In the genomic region with DNA sequence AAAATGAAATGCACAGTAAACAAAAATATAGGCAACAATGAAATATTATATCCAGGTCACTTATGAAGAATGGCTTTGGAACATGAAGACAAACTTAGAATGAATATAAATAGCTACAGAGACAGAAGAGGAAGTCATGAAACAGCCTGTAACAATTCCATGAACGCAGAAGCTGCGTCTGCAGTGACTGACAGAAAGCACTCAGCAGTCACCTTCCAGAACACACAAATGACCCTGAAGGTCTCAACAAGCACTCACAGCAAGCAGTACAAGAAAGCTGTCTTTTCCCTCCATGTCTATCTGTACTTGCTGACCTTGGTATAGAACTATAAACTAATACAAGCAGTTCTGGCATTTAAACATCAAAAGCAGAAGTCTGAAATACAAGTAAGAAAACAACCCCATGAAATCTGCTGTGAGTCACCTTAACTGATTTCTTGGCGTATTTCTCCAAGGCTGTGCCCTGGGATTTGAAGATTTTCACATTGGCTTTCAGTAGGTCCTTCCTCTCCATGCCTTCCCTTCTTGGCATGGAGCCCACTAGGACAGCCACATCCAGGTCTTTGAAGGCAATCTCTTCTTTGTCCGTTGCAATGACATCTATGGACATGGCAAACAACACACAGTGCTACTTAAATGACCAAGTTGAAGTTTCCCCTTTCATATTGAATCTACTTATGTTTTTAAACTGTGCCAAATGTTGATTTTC, we compare ENCODE assay signal across 12 mouse cellular contexts. TPM values are rescaled to one million over a fixed set of nuclear protein-coding genes. Genes with fewer than 3 reads are reported as not detected.
DNase-seq lines count a peak whose midpoint lies in the region; ATAC-seq and TF ChIP-seq lines count a peak whose summit lies in the region.
"Had no signal": no experiment of that assay in that cellular context is flagged by ENCODE, and none has a peak within 500 bp of the region (broad histone marks: within the 10 kb centered on the region; RNA-seq: fewer than 3 reads in every experiment).

No protein-coding gene starts in this region.

- peak; percentile 39 to 44 for DNase-seq in cerebellum, adult 18-20 months
- no peak for DNase-seq in cerebellum, adult 9-10 months
- peak; percentile 23 for DNase-seq in MEL (ENCODE audit: low read depth, low spot score)
- no peak for DNase-seq in kidney, postnatal 0 days (ENCODE audit: low spot score)
- no peak for DNase-seq in midbrain, postnatal 0 days (ENCODE audit: low spot score)
- DNase-seq in urinary bladder, postnatal 36 days (ENCODE audit: low spot score in 2 of 2): no peak
- DNase-seq in testis, postnatal 10 days (ENCODE audit: low spot score): no peak
- DNase-seq: gastrocnemius, postnatal 25 days; left cerebral cortex, postnatal 4 days; lung, embryonic 14.5 days had no signal

- peaks cover 7 to 19% of the 10 kb centered on the region in 2 experiments for H3K36me3 ChIP-seq in MEL (ENCODE audit: control insufficient read depth in 1 of 2, insufficient read depth in 2 of 2, low read length in 2 of 2)
- peaks cover 35% of the 10 kb centered on the region for H3K36me3 ChIP-seq in kidney, postnatal 0 days (ENCODE audit: insufficient read depth, low read length)
- H3K36me3 ChIP-seq in midbrain, postnatal 0 days (ENCODE audit: insufficient read depth, low read length): peaks cover 29% of the 10 kb centered on the region

- WGBS in kidney, postnatal 0 days: 57% methylated on average over 4 of the region's 4 CpGs
- 76% methylated on average over 4 of the region's 4 CpGs for WGBS in midbrain, postnatal 0 days

- TF ChIP-seq CTCF in MEL (IDR thresholded peaks at IDR 0.05 in 2 of 3, conservative IDR thresholded peaks at IDR 0.05 in 1 of 3; ENCODE audit: control insufficient read depth in 1 of 3, insufficient read depth in 1 of 3, low read depth in 2 of 3, low read length in 3 of 3, poor library complexity in 1 of 3, severe bottlenecking in 1 of 3): no peak
- TF ChIP-seq CTCF in kidney, postnatal 0 days (IDR thresholded peaks at IDR 0.05; ENCODE audit: low read depth): no peak
- TF ChIP-seq CTCF in midbrain, postnatal 0 days (IDR thresholded peaks at IDR 0.05): no peak

- no peaks in the 10 kb centered on the region for H3K9me3 ChIP-seq in MEL (replicated peaks; ENCODE audit: insufficient read depth, low read length)
- H3K9me3 ChIP-seq in kidney, postnatal 0 days (replicated peaks; ENCODE audit: low read length): no peaks in the 10 kb centered on the region
- H3K9me3 ChIP-seq in midbrain, postnatal 0 days (ENCODE audit: low read length): no peaks in the 10 kb centered on the region
- H3K9me3 ChIP-seq: intestine, embryonic 15.5 days had no signal

- no peak for TF ChIP-seq RAD21 in MEL (IDR thresholded peaks at IDR 0.05; ENCODE audit: low read depth, low read length)

- peaks cover 3 to 4% of the 10 kb centered on the region in 2 experiments for H3K4me1 ChIP-seq in MEL (ENCODE audit: control insufficient read depth in 1 of 2, insufficient read depth in 2 of 2, low read length in 2 of 2)
- H3K4me1 ChIP-seq in kidney, postnatal 0 days (replicated peaks; ENCODE audit: insufficient read depth, low read length): no peaks in the 10 kb centered on the region
- H3K4me1 ChIP-seq in midbrain, postnatal 0 days (ENCODE audit: insufficient read depth, low read length): no peaks in the 10 kb centered on the region
- H3K4me1 ChIP-seq: intestine, embryonic 15.5 days had no signal

- H3K9ac ChIP-seq in MEL (ENCODE audit: control insufficient read depth, low read depth, low read length, poor library complexity, severe bottlenecking): no peak overlapping the region
- no peak overlapping the region for H3K9ac ChIP-seq in kidney, postnatal 0 days (ENCODE audit: low read depth, low read length)
- H3K9ac ChIP-seq in midbrain, postnatal 0 days (replicated peaks; ENCODE audit: low read length, poor library complexity, severe bottlenecking): no peak overlapping the region
- H3K9ac ChIP-seq: intestine, embryonic 15.5 days; lung, embryonic 14.5 days had no signal

- TF ChIP-seq POLR2A in MEL (IDR thresholded peaks at IDR 0.05; ENCODE audit: control insufficient read depth in 1 of 2, insufficient read depth in 1 of 2, low read depth in 1 of 2, low read length in 2 of 2, poor library complexity in 1 of 2): no peak

- TF ChIP-seq EP300 in MEL (IDR thresholded peaks at IDR 0.05; ENCODE audit: low read depth in 1 of 2, low read length in 2 of 2): no peak

- H3K4me3 ChIP-seq in MEL (ENCODE audit: control insufficient read depth in 1 of 2, insufficient read depth in 1 of 2, low read depth in 2 of 2, low read length in 2 of 2): no peak overlapping the region
- no peak overlapping the region for H3K4me3 ChIP-seq in kidney, postnatal 0 days (replicated peaks; ENCODE audit: low read depth, low read length)
- no peak overlapping the region for H3K4me3 ChIP-seq in midbrain, postnatal 0 days (ENCODE audit: low read depth, low read length)
- H3K4me3 ChIP-seq: intestine, embryonic 15.5 days had no signal

- no peaks in the 10 kb centered on the region for H3K27me3 ChIP-seq in MEL (ENCODE audit: control insufficient read depth in 1 of 2, insufficient read depth in 2 of 2, low read length in 2 of 2)
- no peaks in the 10 kb centered on the region for H3K27me3 ChIP-seq in kidney, postnatal 0 days (ENCODE audit: insufficient read depth, low read length)
- no peaks in the 10 kb centered on the region for H3K27me3 ChIP-seq in midbrain, postnatal 0 days (ENCODE audit: insufficient read depth, low read length)
- H3K27me3 ChIP-seq: intestine, embryonic 15.5 days had no signal

- H3K4me2 ChIP-seq in kidney, postnatal 0 days (ENCODE audit: low read length): no peak overlapping the region
- no peak overlapping the region for H3K4me2 ChIP-seq in midbrain, postnatal 0 days (ENCODE audit: low read depth, low read length, poor library complexity, severe bottlenecking)
- H3K4me2 ChIP-seq: intestine, embryonic 15.5 days; lung, embryonic 14.5 days had no signal

- peak; percentile 50 for ATAC-seq in granulocyte monocyte progenitor cell, adult 5-6 weeks (replicated peaks; ENCODE audit: poor library complexity, severe bottlenecking)
- no peak for ATAC-seq in kidney, postnatal 0 days (replicated peaks; ENCODE audit: low FRiP score, low read depth)
- ATAC-seq in midbrain, postnatal 0 days (ENCODE audit: low FRiP score): no peak

- peaks cover 5% of the 10 kb centered on the region for H3K79me2 ChIP-seq in MEL (ENCODE audit: control insufficient read depth, insufficient read depth, low read length, poor library complexity)

- no peak overlapping the region for H3K27ac ChIP-seq in MEL (ENCODE audit: control insufficient read depth, low read depth, low read length)
- peak overlapping the region; percentile 60 for H3K27ac ChIP-seq in kidney, postnatal 0 days
- H3K27ac ChIP-seq in midbrain, postnatal 0 days (ENCODE audit: low read depth, low read length): no peak overlapping the region
- H3K27ac ChIP-seq: intestine, embryonic 15.5 days had no signal

TF ChIP-seq in MEL, 35 proteins besides CTCF, POLR2A, EP300 and RAD21:
- TF ChIP-seq RCOR1 (IDR thresholded peaks at IDR 0.05; ENCODE audit: low read depth, low read length) (0 out of 2 replicates have a peak, but pooled peaks have one; percentile 37), ZC3H11A (IDR thresholded peaks at IDR 0.05; ENCODE audit: low read depth, low read length) (no peak), MAFK (IDR thresholded peaks at IDR 0.05; ENCODE audit: borderline replicate concordance, low read depth, low read length) (no peak), NELFE (IDR thresholded peaks at IDR 0.05; ENCODE audit: low read depth, low read length) (no peak), GABPA (IDR thresholded peaks at IDR 0.05; ENCODE audit: low read depth, low read length) (no peak), POLR2AphosphoS2 (IDR thresholded peaks at IDR 0.05; ENCODE audit: low read length) (no peak), ZNF384 (IDR thresholded peaks at IDR 0.05; ENCODE audit: low read depth, low read length) (no peak)

RNA-seq across cellular contexts. Expression of a gene that starts 8.3 kb away (rescaled TPM):
- total RNA-seq in MEL (2012; rRNA removed): 0.81 and 1.3 TPM in 2 replicates
- polyA plus RNA-seq in MEL (2012; ENCODE audit: insufficient read depth in 1 of 2, insufficient read length in 2 of 2, low read depth in 1 of 2, low replicate concordance in 2 of 2, missing spikeins in 1 of 2): 1 to 10 TPM in 1 of 2 experiments, not detected in 1; 1.3 TPM
- total RNA-seq in granulocyte monocyte progenitor cell, adult 5-6 weeks (2014; fragmentation: Nextera tagmentation): 5.7 and 12.8 TPM in 2 replicates
- total RNA-seq in granulocyte monocyte progenitor cell, adult 5-6 weeks (2017): 17.7 and 18.2 TPM in 2 replicates
- 6.7 and 7.0 TPM in 2 replicates for polyA plus RNA-seq in kidney, postnatal 0 days (2015; fragmentation: Nextera tagmentation; extraction: Ambion mirVana)
- total RNA-seq in midbrain, postnatal 0 days (2014; rRNA removed): 12.9 and 15.7 TPM in 2 replicates
- polyA plus RNA-seq in midbrain, postnatal 0 days (2015; fragmentation: Nextera tagmentation; extraction: Ambion mirVana): 7.6 and 8.6 TPM in 2 replicates

RNA-seq across cellular contexts. Expression of a gene that starts 8.4 kb away (rescaled TPM):
- total RNA-seq in MEL (2012; rRNA removed): 175 and 208 TPM in 2 replicates
- polyA plus RNA-seq in MEL (2012; ENCODE audit: insufficient read depth in 1 of 2, insufficient read length in 2 of 2, low read depth in 1 of 2, low replicate concordance in 2 of 2, missing spikeins in 1 of 2): 100 to 1,000 TPM; 174 to 329 TPM
- total RNA-seq in granulocyte monocyte progenitor cell, adult 5-6 weeks (2014; fragmentation: Nextera tagmentation): 223 and 328 TPM in 2 replicates
- 208 and 232 TPM in 2 replicates for total RNA-seq in granulocyte monocyte progenitor cell, adult 5-6 weeks (2017)
- polyA plus RNA-seq in kidney, postnatal 0 days (2015; fragmentation: Nextera tagmentation; extraction: Ambion mirVana): 1,098 and 1,121 TPM in 2 replicates
- 281 and 307 TPM in 2 replicates for total RNA-seq in midbrain, postnatal 0 days (2014; rRNA removed)
- polyA plus RNA-seq in midbrain, postnatal 0 days (2015; fragmentation: Nextera tagmentation; extraction: Ambion mirVana): 658 and 719 TPM in 2 replicates

Comparison
In these comparisons a context has a peak if more than half of its experiments do, and no peak if none do; other contexts are left out.
1. DNase-seq: peak in cerebellum, adult 18-20 months (2 of 2) and MEL (single experiment); none in cerebellum, adult 9-10 months (single experiment), kidney, postnatal 0 days (single experiment), midbrain, postnatal 0 days (single experiment), urinary bladder, postnatal 36 days (0 of 2) and testis, postnatal 10 days (single experiment).